ENCODE assay signal across 10 mouse cellular contexts in genomic region chr2:26497861-26498533, GRCm38 (mm10). TPM values are rescaled to one million over a fixed set of nuclear protein-coding genes. Genes with fewer than 3 reads are reported as not detected.
DNase-seq lines count a peak whose midpoint lies in the region; ATAC-seq and TF ChIP-seq lines count a peak whose summit lies in the region.
"Had no signal": no experiment of that assay in that cellular context is flagged by ENCODE, and none has a peak within 500 bp of the region (broad histone marks: within the 10 kb centered on the region; RNA-seq: fewer than 3 reads in every experiment).

No protein-coding gene starts in this region.

- H3K9ac ChIP-seq in midbrain, postnatal 0 days (replicated peaks; ENCODE audit: low read length, poor library complexity, severe bottlenecking): no peak overlapping the region
- no peak overlapping the region for H3K9ac ChIP-seq in heart, postnatal 0 days (replicated peaks; ENCODE audit: low read depth, low read length)
- H3K9ac ChIP-seq in liver, embryonic 12.5 days: no peak overlapping the region
- H3K9ac ChIP-seq in neural tube, embryonic 15.5 days (replicated peaks): no peak overlapping the region

- 83% methylated on average over 11 of the region's 11 CpGs for WGBS in midbrain, embryonic 10.5 days
- WGBS in midbrain, postnatal 0 days: 69% methylated on average over 11 of the region's 11 CpGs
- 43% methylated on average over 11 of the region's 11 CpGs for WGBS in heart, postnatal 0 days
- WGBS in liver, embryonic 12.5 days (ENCODE audit: insufficient replicate concordance): 35% methylated on average over 11 of the region's 11 CpGs
- WGBS in neural tube, embryonic 15.5 days: 59% methylated on average over 11 of the region's 11 CpGs

- no peak for DNase-seq in midbrain, embryonic 10.5 days (ENCODE audit: low spot score)
- no peak for DNase-seq in midbrain, postnatal 0 days (ENCODE audit: low spot score)
- no peak for DNase-seq in heart, postnatal 0 days (ENCODE audit: low spot score)
- DNase-seq in gastrocnemius, postnatal 10 days: no peak
- DNase-seq in cerebellum, adult 9-11 months: no peak
- DNase-seq in gastrocnemius, postnatal 14 days: no peak

- H3K4me1 ChIP-seq in midbrain, embryonic 10.5 days: peaks cover 97% of the 10 kb centered on the region
- H3K4me1 ChIP-seq in midbrain, postnatal 0 days (ENCODE audit: insufficient read depth, low read length): peaks cover 10% of the 10 kb centered on the region; the same call in 1 of the 2 replicates
- peaks cover 29% of the 10 kb centered on the region for H3K4me1 ChIP-seq in heart, postnatal 0 days (ENCODE audit: control insufficient read depth, insufficient read depth)
- peaks cover 70% of the 10 kb centered on the region for H3K4me1 ChIP-seq in liver, embryonic 12.5 days
- peaks cover 98% of the 10 kb centered on the region for H3K4me1 ChIP-seq in neural tube, embryonic 15.5 days

- TF ChIP-seq CTCF in midbrain, postnatal 0 days (IDR thresholded peaks at IDR 0.05): no peak
- TF ChIP-seq CTCF in heart, postnatal 0 days (IDR thresholded peaks at IDR 0.05; ENCODE audit: low read depth): no peak

- no peaks in the 10 kb centered on the region for H3K27me3 ChIP-seq in midbrain, embryonic 10.5 days (ENCODE audit: low read depth, poor library complexity, severe bottlenecking)
- peaks cover 8% of the 10 kb centered on the region; the same call in 1 of the 2 replicates for H3K27me3 ChIP-seq in midbrain, postnatal 0 days (ENCODE audit: insufficient read depth, low read length)
- H3K27me3 ChIP-seq in heart, postnatal 0 days (ENCODE audit: control insufficient read depth, insufficient read depth, low read length): 0 out of 2 replicates have a peak, but pooled peaks cover 4% of the 10 kb centered on the region
- peaks cover 46% of the 10 kb centered on the region for H3K27me3 ChIP-seq in liver, embryonic 12.5 days (replicated peaks)
- H3K27me3 ChIP-seq in neural tube, embryonic 15.5 days (replicated peaks): peaks cover 5% of the 10 kb centered on the region; the same call in 1 of the 2 replicates

- no peak for TF ChIP-seq EP300 in heart, postnatal 0 days (IDR thresholded peaks at IDR 0.05; ENCODE audit: low read depth)

- no peak overlapping the region for H3K4me2 ChIP-seq in midbrain, postnatal 0 days (ENCODE audit: low read depth, low read length, poor library complexity, severe bottlenecking)
- peak overlapping the region; percentile 77 for H3K4me2 ChIP-seq in heart, postnatal 0 days (ENCODE audit: low read depth, low read length)
- peak overlapping the region; percentile 16; the same call in 1 of the 2 replicates for H3K4me2 ChIP-seq in liver, embryonic 12.5 days
- peak overlapping the region; percentile 85 for H3K4me2 ChIP-seq in neural tube, embryonic 15.5 days

- H3K9me3 ChIP-seq in midbrain, embryonic 10.5 days (replicated peaks): no peaks in the 10 kb centered on the region
- H3K9me3 ChIP-seq in midbrain, postnatal 0 days (ENCODE audit: low read length): no peaks in the 10 kb centered on the region
- no peaks in the 10 kb centered on the region for H3K9me3 ChIP-seq in heart, postnatal 0 days (replicated peaks; ENCODE audit: control insufficient read depth, low read length)
- H3K9me3 ChIP-seq in liver, embryonic 12.5 days (replicated peaks): no peaks in the 10 kb centered on the region
- no peaks in the 10 kb centered on the region for H3K9me3 ChIP-seq in neural tube, embryonic 15.5 days (replicated peaks)
- H3K9me3 ChIP-seq: G1E had no signal

- no peak for ATAC-seq in midbrain, postnatal 0 days (ENCODE audit: low FRiP score)
- ATAC-seq in heart, postnatal 0 days (ENCODE audit: insufficient read depth, low read depth): no peak
- no peak for ATAC-seq in liver, embryonic 12.5 days
- no peak for ATAC-seq in neural tube, embryonic 15.5 days (ENCODE audit: low FRiP score)

- peaks cover 75% of the 10 kb centered on the region for H3K36me3 ChIP-seq in midbrain, embryonic 10.5 days
- H3K36me3 ChIP-seq in midbrain, postnatal 0 days (ENCODE audit: insufficient read depth, low read length): no peaks in the 10 kb centered on the region
- 0 out of 2 replicates have a peak, but pooled peaks cover 4% of the 10 kb centered on the region for H3K36me3 ChIP-seq in heart, postnatal 0 days (replicated peaks; ENCODE audit: control insufficient read depth, insufficient read depth, low read length)
- H3K36me3 ChIP-seq in liver, embryonic 12.5 days: 0 out of 2 replicates have a peak, but pooled peaks cover 3% of the 10 kb centered on the region
- no peaks in the 10 kb centered on the region for H3K36me3 ChIP-seq in neural tube, embryonic 15.5 days
- H3K36me3 ChIP-seq: G1E had no signal

- H3K4me3 ChIP-seq in midbrain, embryonic 10.5 days: peak overlapping the region; percentile 4; the same call in 1 of the 2 replicates
- no peak overlapping the region for H3K4me3 ChIP-seq in midbrain, postnatal 0 days (ENCODE audit: low read depth, low read length)
- H3K4me3 ChIP-seq in heart, postnatal 0 days (ENCODE audit: low read depth, low read length): no peak overlapping the region
- no peak overlapping the region for H3K4me3 ChIP-seq in liver, embryonic 12.5 days
- H3K4me3 ChIP-seq in neural tube, embryonic 15.5 days (replicated peaks): no peak overlapping the region
- H3K4me3 ChIP-seq: erythroblast, embryonic 14.5 days had no signal

- intact Hi-C loops in gastrocnemius, postnatal 14 days (cut with DNase I; ENCODE audit: low total_unique reads): loop anchor here (5.0 kb wide), 1 partner anchor 44 kb away; no protein-coding TSS in a partner anchor

- peak overlapping the region; percentile 96; the same call in 1 of the 2 replicates for H3K27ac ChIP-seq in midbrain, embryonic 10.5 days (replicated peaks)
- no peak overlapping the region for H3K27ac ChIP-seq in midbrain, postnatal 0 days (ENCODE audit: low read depth, low read length)
- H3K27ac ChIP-seq in heart, postnatal 0 days (ENCODE audit: low read depth): peak overlapping the region; percentile 60
- no peak overlapping the region for H3K27ac ChIP-seq in liver, embryonic 12.5 days
- H3K27ac ChIP-seq in neural tube, embryonic 15.5 days (replicated peaks): peak overlapping the region; percentile 80

RNA-seq across cellular contexts. Expression of gene Notch1, which starts 18.5 kb away (rescaled TPM):
- polyA plus RNA-seq in midbrain, embryonic 10.5 days (2016; fragmentation: Nextera tagmentation; extraction: Ambion mirVana): 30.1 and 38.3 TPM in 2 replicates
- 48.9 and 65.8 TPM in 2 replicates for total RNA-seq in midbrain, postnatal 0 days (2014; rRNA removed)
- 6.8 and 7.6 TPM in 2 replicates for polyA plus RNA-seq in midbrain, postnatal 0 days (2015; fragmentation: Nextera tagmentation; extraction: Ambion mirVana)
- total RNA-seq in heart, postnatal 0 days (2014; rRNA removed; ENCODE audit: low replicate concordance): 54.0 and 63.3 TPM in 2 replicates
- 4.9 and 5.7 TPM in 2 replicates for polyA plus RNA-seq in heart, postnatal 0 days (2015; fragmentation: Nextera tagmentation; extraction: Ambion mirVana)
- polyA plus RNA-seq in liver, embryonic 12.5 days (2016; fragmentation: Nextera tagmentation; extraction: Ambion mirVana): 4.1 and 4.4 TPM in 2 replicates
- 11.7 and 22.6 TPM in 2 replicates for polyA plus RNA-seq in neural tube, embryonic 15.5 days (2015; fragmentation: Nextera tagmentation; extraction: Ambion mirVana)
- total RNA-seq in gastrocnemius, postnatal 10 days (2021): 10 to 100 TPM; 22.5 to 33.5 TPM
- total RNA-seq in gastrocnemius, postnatal 14 days (2021): 10 to 100 TPM; 17.1 to 18.9 TPM

RNA-seq across cellular contexts. Expression of gene Sec16a, which starts 53.0 kb away (rescaled TPM):
- polyA plus RNA-seq in midbrain, embryonic 10.5 days (2016; fragmentation: Nextera tagmentation; extraction: Ambion mirVana): 21.4 and 28.7 TPM in 2 replicates
- total RNA-seq in midbrain, postnatal 0 days (2014; rRNA removed): 63.3 and 76.7 TPM in 2 replicates
- polyA plus RNA-seq in midbrain, postnatal 0 days (2015; fragmentation: Nextera tagmentation; extraction: Ambion mirVana): 9.9 and 12.6 TPM in 2 replicates
- total RNA-seq in heart, postnatal 0 days (2014; rRNA removed; ENCODE audit: low replicate concordance): 48.3 and 49.0 TPM in 2 replicates
- 7.1 and 7.5 TPM in 2 replicates for polyA plus RNA-seq in heart, postnatal 0 days (2015; fragmentation: Nextera tagmentation; extraction: Ambion mirVana)
- 13.0 and 14.4 TPM in 2 replicates for polyA plus RNA-seq in liver, embryonic 12.5 days (2016; fragmentation: Nextera tagmentation; extraction: Ambion mirVana)
- polyA plus RNA-seq in neural tube, embryonic 15.5 days (2015; fragmentation: Nextera tagmentation; extraction: Ambion mirVana): 16.7 and 17.2 TPM in 2 replicates
- total RNA-seq in gastrocnemius, postnatal 10 days (2021): 10 to 100 TPM; 26.3 to 36.5 TPM
- total RNA-seq in gastrocnemius, postnatal 14 days (2021): 10 to 100 TPM; 20.9 to 24.1 TPM

Comparison
In these comparisons a context has a peak if more than half of its experiments do, and no peak if none do; other contexts are left out.
1. H3K27ac ChIP-seq: peak in midbrain, embryonic 10.5 days (single experiment), heart, postnatal 0 days (single experiment) and neural tube, embryonic 15.5 days (single experiment); none in midbrain, postnatal 0 days (single experiment) and liver, embryonic 12.5 days (single experiment).